Mouse (Mus musculus) intestine, embryonic 14.5 days (tissue): ENCODE results near the gene Olfr193. TPM values are rescaled to one million over a fixed set of nuclear protein-coding genes. Genes with fewer than 3 reads are reported as not detected.
"Not testable (repeated sequence)": the region's sequence is repeated elsewhere in the genome, so short reads cannot be mapped to it uniquely, and the experiment has no call there.

Experiments
- ATAC-seq: fragments of 200-750 bp; cut with Nextera tagmentation; replicated peaks from 2 replicates; pipeline ENCODE4 v1.8.0; 2017; ENCODE audit warnings: low read depth, moderate number of reproducible peaks, moderate TSS enrichment, moderate library complexity; ENCODE audit not compliant: low FRiP score, low TSS enrichment
- DNase-seq: peaks from one replicate; pipeline ENCODE4 v3.0.0-alpha.2; 2018; ENCODE audit warnings: low spot score
- H3K27ac ChIP-seq: fragments of 300-500 bp; sonication (generic); 2 replicates; pipeline ENCODE4 v1.5.1; 2014; ENCODE audit warnings: low read depth, mild to moderate bottlenecking, control low read depth
- H3K27me3 ChIP-seq: fragments of 300-500 bp; sonication (generic); replicated peaks from 2 replicates; pipeline ENCODE4 v1.6.1; 2014; ENCODE audit warnings: low read length, control low read depth; ENCODE audit not compliant: control insufficient read depth, insufficient read depth
- H3K36me3 ChIP-seq: fragments of 300-500 bp; sonication (generic); 2 replicates; pipeline ENCODE4 v1.6.1; 2014; ENCODE audit warnings: low read length, control low read depth; ENCODE audit not compliant: control insufficient read depth, insufficient read depth
- H3K4me1 ChIP-seq: fragments of 300-500 bp; sonication (generic); replicated peaks from 2 replicates; pipeline ENCODE4 v1.6.1; 2014; ENCODE audit warnings: low read length, control low read depth, mixed read lengths; ENCODE audit not compliant: control insufficient read depth, insufficient read depth
- H3K4me2 ChIP-seq: fragments of 300-500 bp; sonication (generic); 2 replicates; pipeline ENCODE4 v1.6.1; 2014; ENCODE audit warnings: low read length
- H3K4me3 ChIP-seq: fragments of 300-500 bp; sonication (generic); 2 replicates; pipeline ENCODE4 v1.5.1; 2014; ENCODE audit warnings: low read depth, low read length, control low read depth, mixed read lengths
- H3K9ac ChIP-seq: fragments of 300-500 bp; sonication (generic); 2 replicates; pipeline ENCODE4 v1.6.1; 2014; ENCODE audit warnings: mild to moderate bottlenecking, low read length
- H3K9me3 ChIP-seq: fragments of 300-500 bp; sonication (generic); 2 replicates; pipeline ENCODE4 v1.6.1; 2016; ENCODE audit warnings: low read length, control low read depth; ENCODE audit not compliant: control insufficient read depth
- WGBS: fragments of 180-500 bp; shearing (Covaris S2); extraction: QIAGEN DNeasy Blood & Tissue Kit; methylation state at CpG from one replicate; pipeline ENCODE4 v1.1.7; 2014; 5-methylcytosine and 5-hydroxymethylcytosine counted together
- polyA plus RNA-seq: library from polyadenylated mRNA; unstranded; fragments of >200 nt; fragmentation: Nextera tagmentation; extraction: Ambion mirVana; gene quantifications from 2 replicates; pipeline ENCODE4 v1.2.1, GENCODE M21; 2014

Gene Olfr193
- polyA plus RNA-seq, 1 experiment from 2014 or later: not detected

- not testable (repeated sequence) for H3K36me3 ChIP-seq, H3K4me1 ChIP-seq, H3K9ac ChIP-seq, H3K27me3 ChIP-seq, H3K4me2 ChIP-seq, H3K9me3 ChIP-seq, ATAC-seq, H3K27ac ChIP-seq, H3K4me3 ChIP-seq, DNase-seq
- WGBS: 84% methylated on average over 2 of the region's 2 CpGs
Observed at GRCm38 (mm10) chr16:59081113-59081512, 30.6 kb downstream of the Olfr193 start.

GRCm38 (mm10) chr16:59077905-59078304 is 33.8 kb downstream of the Olfr193 start, which contains the start of gene Olfr190:
Gene Olfr190, minus strand, starts transcription at chr16:59078005.
- no peak for ATAC-seq
- Histone ChIP-seq H3K9ac (no peak within 1 kb of the TSS), H3K36me3 (no peaks in the 10 kb centered on the region), H3K4me3 (no peak within 1 kb of the TSS), H3K9me3 (no peaks in the 10 kb centered on the region), H3K4me1 (no peaks in the 10 kb centered on the region), H3K27me3 (no peaks in the 10 kb centered on the region), H3K27ac (no peak within 1 kb of the TSS), H3K4me2 (no peak within 1 kb of the TSS)
- DNase-seq: no peak
- 93% methylated on average over 5 of the region's 5 CpGs for WGBS

DNA sequence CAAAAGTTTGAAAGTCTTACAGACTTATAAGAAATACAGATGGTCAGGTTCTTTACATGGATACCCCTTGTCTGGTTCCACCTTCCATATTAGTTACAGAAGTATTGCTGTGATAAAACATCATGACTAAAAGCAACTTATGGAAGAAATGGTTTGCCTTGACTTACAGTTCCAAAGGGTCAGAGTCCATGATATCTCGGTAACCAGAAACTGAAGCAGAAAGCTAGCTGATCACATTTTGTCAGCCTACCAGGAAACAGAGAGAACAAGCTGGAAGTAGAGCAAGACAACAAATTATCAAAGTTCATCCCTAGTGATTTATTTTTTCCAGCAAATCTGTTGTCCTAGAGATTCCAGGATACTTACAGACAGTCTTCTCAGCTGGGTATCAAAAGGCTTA is 38.2 kb downstream of the Olfr193 start:
- Histone ChIP-seq H3K27ac (no peak overlapping the region), H3K9me3 (no peaks in the 10 kb centered on the region), H3K27me3 (no peaks in the 10 kb centered on the region), H3K4me3 (no peak overlapping the region), H3K9ac (no peak overlapping the region), H3K4me2 (no peak overlapping the region), H3K4me1 (no peaks in the 10 kb centered on the region), H3K36me3 (no peaks in the 10 kb centered on the region)
- 85% methylated on average over 1 of the region's 1 CpGs for WGBS
- DNase-seq (no peak), ATAC-seq (no peak)

DNA sequence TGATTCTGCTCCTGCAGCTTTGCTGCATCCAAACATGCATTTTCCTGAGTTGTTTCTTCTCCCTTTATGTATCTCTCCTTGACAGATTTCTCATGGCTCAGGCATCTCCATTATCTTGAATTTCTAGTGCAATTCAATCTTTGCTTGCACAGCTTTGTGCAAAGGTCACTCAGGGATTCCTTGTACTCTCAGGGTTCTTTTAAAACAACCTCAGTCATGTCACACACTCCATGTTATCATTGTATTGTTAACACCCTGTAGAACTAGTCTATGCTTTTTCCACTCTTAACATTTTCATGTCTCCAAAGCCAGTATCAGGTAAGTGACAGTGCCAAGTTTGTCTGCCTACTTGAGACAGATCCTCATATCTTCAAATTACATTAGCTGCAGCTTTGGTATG is 39.9 kb downstream of the Olfr193 start:
- ATAC-seq: no peak

GRCm38 (mm10) chr16:59062411-59062810 is 49.3 kb downstream of the Olfr193 start:
- H3K36me3 ChIP-seq, H3K4me1 ChIP-seq, H3K4me3 ChIP-seq, ATAC-seq, DNase-seq, H3K27ac ChIP-seq, H3K9ac ChIP-seq, H3K4me2 ChIP-seq, H3K27me3 ChIP-seq, H3K9me3 ChIP-seq: not testable (repeated sequence)
- WGBS: 59% methylated on average over 3 of the region's 3 CpGs

More for the DNA sequence above, 39.9 kb downstream of the Olfr193 start:
- Histone ChIP-seq H3K27ac (no peak overlapping the region), H3K4me3 (no peak overlapping the region), H3K36me3 (no peaks in the 10 kb centered on the region), H3K4me1 (no peaks in the 10 kb centered on the region), H3K27me3 (no peaks in the 10 kb centered on the region), H3K9me3 (no peaks in the 10 kb centered on the region), H3K9ac (no peak overlapping the region), H3K4me2 (no peak overlapping the region)
- DNase-seq: no peak

Other genes starting within 250 kb of the Olfr193 start
- not detected in 2 replicates for gene Olfr177, start 237.1 kb downstream of the Olfr193 start, polyA plus RNA-seq
- gene Olfr178, start 219.8 kb downstream of the Olfr193 start, polyA plus RNA-seq: not detected in 2 replicates
- gene Olfr181, start 183.1 kb downstream of the Olfr193 start, polyA plus RNA-seq: not detected in 2 replicates
- not detected in 2 replicates for gene Olfr180, start 182.5 kb downstream of the Olfr193 start, polyA plus RNA-seq
- gene Olfr183, start 116.5 kb downstream of the Olfr193 start, polyA plus RNA-seq: not detected in 2 replicates
- gene Olfr186, start 81.6 kb downstream of the Olfr193 start, polyA plus RNA-seq: not detected in 2 replicates
- gene Olfr187, start 72.1 kb downstream of the Olfr193 start, polyA plus RNA-seq: 0.14 TPM in 1 of 2 replicates, not detected in the other
- not detected in 2 replicates for gene Olfr190, start 33.9 kb downstream of the Olfr193 start, polyA plus RNA-seq
- not detected in 2 replicates for gene Olfr191, start 22.1 kb downstream of the Olfr193 start, polyA plus RNA-seq
- not detected in 2 replicates for gene Olfr194, start 9.2 kb upstream of the Olfr193 start, polyA plus RNA-seq
- not detected in 2 replicates for gene Olfr195, start 35.2 kb upstream of the Olfr193 start, polyA plus RNA-seq
- gene Olfr196, start 58.6 kb upstream of the Olfr193 start, polyA plus RNA-seq: not detected in 2 replicates
- not detected in 2 replicates for gene Olfr198, start 91.7 kb upstream of the Olfr193 start, polyA plus RNA-seq
- not detected in 2 replicates for gene Olfr199, start 107.9 kb upstream of the Olfr193 start, polyA plus RNA-seq
- gene Olfr201, start 160.8 kb upstream of the Olfr193 start, polyA plus RNA-seq: not detected in 2 replicates
- gene Olfr202, start 174.9 kb upstream of the Olfr193 start, polyA plus RNA-seq: not detected in 2 replicates
- not detected in 2 replicates for gene Olfr203, start 187.0 kb upstream of the Olfr193 start, polyA plus RNA-seq
- gene Olfr204, start 206.4 kb upstream of the Olfr193 start, polyA plus RNA-seq: not detected in 2 replicates
- gene Olfr205, start 219.3 kb upstream of the Olfr193 start, polyA plus RNA-seq: not detected in 2 replicates
- not detected in 2 replicates for gene Olfr206, start 237.4 kb upstream of the Olfr193 start, polyA plus RNA-seq